Mouse (Mus musculus) thymus, adult 2 months (tissue): Measurements from ENCODE around the gene Tmem240. TPM values are rescaled to one million over a fixed set of nuclear protein-coding genes. Genes with fewer than 3 reads are reported as not detected.
"Not testable (repeated sequence)": the region's sequence is repeated elsewhere in the genome, so short reads cannot be mapped to it uniquely, and the experiment has no call there.

ENCODE experiments used
- DNase-seq: peaks from one replicate; pipeline ENCODE4 v3.0.0; 2021
- H3K27ac ChIP-seq: fragments of 200-500 bp; 2 replicates; pipeline ENCODE4 v1.5.1; 2012; ENCODE audit warnings: low read length, control low read depth; ENCODE audit not compliant: control insufficient read depth, insufficient read depth
- H3K27me3 ChIP-seq: fragments of 200-500 bp; 2 replicates; pipeline ENCODE4 v1.6.1; 2012; ENCODE audit warnings: mild to moderate bottlenecking, low read length, moderate library complexity, mixed read lengths; ENCODE audit not compliant: control insufficient read depth, insufficient read depth
- H3K36me3 ChIP-seq: fragments of 200-500 bp; 2 replicates; pipeline ENCODE4 v1.6.1; 2012; ENCODE audit warnings: mild to moderate bottlenecking, low read length, moderate library complexity; ENCODE audit not compliant: control insufficient read depth, insufficient read depth
- H3K4me1 ChIP-seq: fragments of 200-500 bp; replicated peaks from 2 replicates; pipeline ENCODE4 v1.6.1; 2012; ENCODE audit warnings: low read length; ENCODE audit not compliant: control insufficient read depth, insufficient read depth
- H3K4me3 ChIP-seq: fragments of 200-500 bp; 2 replicates; pipeline ENCODE4 v1.5.1; 2012; ENCODE audit warnings: mild to moderate bottlenecking, low read length, control low read depth, moderate library complexity; ENCODE audit not compliant: control insufficient read depth, insufficient read depth
- CTCF ChIP-seq: fragments of 200-500 bp; IDR thresholded peaks from 2 replicates; pipeline ENCODE4 v1.5.1; 2012; ENCODE audit warnings: mild to moderate bottlenecking, control low read depth, low read length, moderate library complexity, borderline replicate concordance; ENCODE audit not compliant: control insufficient read depth, poor library complexity, insufficient read depth; ENCODE audit errors: extremely low read depth
- POLR2A ChIP-seq: fragments of 200-500 bp; IDR thresholded peaks from 2 replicates; pipeline ENCODE4 v1.6.1; 2012; ENCODE audit warnings: mild to moderate bottlenecking, low read length, control low read depth, moderate library complexity; ENCODE audit not compliant: control insufficient read depth, poor library complexity, insufficient read depth; ENCODE audit errors: extremely low read depth
- WGBS: fragments of 180-500 bp; shearing (Covaris S2); methylation state at CpG from one replicate; pipeline ENCODE4 v1.1.7; 2018; 5-methylcytosine and 5-hydroxymethylcytosine counted together
- polyA plus RNA-seq: library from polyadenylated mRNA; depleted of rRNA; stranded (reverse); fragments of >200 nt; gene quantifications from 2 replicates; pipeline ENCODE4 v1.2.3, GENCODE M21; 2012; rRNA removed

Tmem240 gene
- polyA plus RNA-seq, 1 experiment: 4.9 TPM

- Histone ChIP-seq H3K27ac (no peak overlapping the region), H3K4me3 (peak overlapping the region; percentile 62), H3K27me3 (peaks cover 4% of the 10 kb centered on the region; the same call in 1 of the 2 replicates), H3K36me3 (no peaks in the 10 kb centered on the region), H3K4me1 (0 out of 2 replicates have a peak, but pooled peaks cover 5% of the 10 kb centered on the region)
- DNase-seq: peak; percentile 77
- TF ChIP-seq CTCF (peak; percentile 52; the same call in 1 of the 2 replicates), POLR2A (no peak)
- 1% methylated on average over 52 of the region's 52 CpGs for WGBS
These were observed 49.6 kb downstream of the Tmem240 start for GRCm38 (mm10) chr4:155784081-155784701.

GRCm38 (mm10) chr4:155785246-155785645, 50.6 kb downstream of the Tmem240 start:
- no peak overlapping the region for H3K27ac ChIP-seq
- H3K36me3 ChIP-seq: no peaks in the 10 kb centered on the region
- H3K4me1 ChIP-seq: 0 out of 2 replicates have a peak, but pooled peaks cover 5% of the 10 kb centered on the region
- no peak for TF ChIP-seq CTCF
- no peak for TF ChIP-seq POLR2A
- 94% methylated on average over 10 of the region's 10 CpGs for WGBS
- no peak for DNase-seq
- peaks cover 4% of the 10 kb centered on the region; the same call in 1 of the 2 replicates for H3K27me3 ChIP-seq
- H3K4me3 ChIP-seq: no peak overlapping the region

GRCm38 (mm10) chr4:155785819-155786218, 51.2 kb downstream of the Tmem240 start, which contains the start of gene Tmem88b:
Gene Tmem88b, minus strand, starts transcription at chr4:155785874.
- H3K4me3 ChIP-seq: no peak within 1 kb of the TSS
- H3K27me3 ChIP-seq: peaks cover 4% of the 10 kb centered on the region; the same call in 1 of the 2 replicates
- 0 out of 2 replicates have a peak, but pooled peaks cover 5% of the 10 kb centered on the region for H3K4me1 ChIP-seq
- H3K36me3 ChIP-seq: no peaks in the 10 kb centered on the region
- 87% methylated on average over 5 of the region's 5 CpGs for WGBS
- DNase-seq: no peak
- TF ChIP-seq CTCF: no peak
- TF ChIP-seq POLR2A: no peak
- no peak within 1 kb of the TSS for H3K27ac ChIP-seq

GRCm38 (mm10) chr4:155788300-155788699, 53.7 kb downstream of the Tmem240 start:
- 75% methylated on average over 3 of the region's 3 CpGs for WGBS
- TF ChIP-seq POLR2A: no peak
- TF ChIP-seq CTCF: no peak
- 0 out of 2 replicates have a peak, but pooled peaks cover 5% of the 10 kb centered on the region for H3K4me1 ChIP-seq
- H3K27ac ChIP-seq: no peak overlapping the region
- H3K36me3 ChIP-seq: no peaks in the 10 kb centered on the region
- peaks cover 4% of the 10 kb centered on the region; the same call in 1 of the 2 replicates for H3K27me3 ChIP-seq
- H3K4me3 ChIP-seq: no peak overlapping the region
- no peak for DNase-seq

- not testable (repeated sequence) for DNase-seq, H3K4me3 ChIP-seq, H3K27me3 ChIP-seq, H3K4me1 ChIP-seq, H3K27ac ChIP-seq, H3K36me3 ChIP-seq
- WGBS: 93% methylated on average over 4 of the region's 4 CpGs
These were observed 54.2 kb downstream of the Tmem240 start for GRCm38 (mm10) chr4:155788833-155789232.

- Histone ChIP-seq H3K4me1 (no peaks in the 10 kb centered on the region), H3K4me3 (no peak within 1 kb of the TSS), H3K27ac (no peak within 1 kb of the TSS), H3K27me3 (no peaks in the 10 kb centered on the region), H3K36me3 (no peaks in the 10 kb centered on the region)
- TF ChIP-seq POLR2A (no peak), CTCF (no peak)
- WGBS: 95% methylated on average over 3 of the region's 3 CpGs
- no peak for DNase-seq
These were observed 55.5 kb downstream of the Tmem240 start, which contains the start of gene Ankrd65 for GRCm38 (mm10) chr4:155790021-155790489. Gene Ankrd65, plus strand, starts transcription at chr4:155790439.

Other genes starting within 250 kb of the Tmem240 start
- 850 and 885 TPM in 2 replicates for gene Gnb1, start 243.4 kb upstream of the Tmem240 start, polyA plus RNA-seq
- 129 TPM in 2 replicates for gene Nadk, start 172.4 kb upstream of the Tmem240 start, polyA plus RNA-seq
- gene Slc35e2, start 133.4 kb upstream of the Tmem240 start, polyA plus RNA-seq: 17.1 and 19.1 TPM in 2 replicates
- 34.4 and 42.1 TPM in 2 replicates for gene Cdk11b, start 109.9 kb upstream of the Tmem240 start, polyA plus RNA-seq
- not detected in 2 replicates for gene Gm10563, start 89.4 kb upstream of the Tmem240 start, polyA plus RNA-seq
- gene Mmp23, start 81.4 kb upstream of the Tmem240 start, polyA plus RNA-seq: 17.0 and 17.8 TPM in 2 replicates
- 91.2 and 99.7 TPM in 2 replicates for gene Mib2, start 65.6 kb upstream of the Tmem240 start, polyA plus RNA-seq
- gene Fndc10, start 40.5 kb upstream of the Tmem240 start, polyA plus RNA-seq: 17.4 and 18.5 TPM in 2 replicates
- 184 and 186 TPM in 2 replicates for gene Ssu72, start 30.0 kb upstream of the Tmem240 start, polyA plus RNA-seq
- gene Atad3a, start 26.3 kb downstream of the Tmem240 start, polyA plus RNA-seq: 87.0 and 93.1 TPM in 2 replicates
- gene Vwa1, start 39.9 kb downstream of the Tmem240 start, polyA plus RNA-seq: 11.2 and 13.5 TPM in 2 replicates
- 0.55 and 0.58 TPM in 2 replicates for gene Tmem88b, start 51.1 kb downstream of the Tmem240 start, polyA plus RNA-seq
- gene Ankrd65, start 55.6 kb downstream of the Tmem240 start, polyA plus RNA-seq: 0.42 and 0.92 TPM in 2 replicates
- gene Mrpl20, start 68.1 kb downstream of the Tmem240 start, polyA plus RNA-seq: 74.6 and 77.9 TPM in 2 replicates
- gene Ccnl2, start 77.7 kb downstream of the Tmem240 start, polyA plus RNA-seq: 131 and 145 TPM in 2 replicates
- 230 and 238 TPM in 2 replicates for gene Aurkaip1, start 96.5 kb downstream of the Tmem240 start, polyA plus RNA-seq
- gene Mxra8, start 104.9 kb downstream of the Tmem240 start, polyA plus RNA-seq: 30.7 and 43.4 TPM in 2 replicates
- 152 and 184 TPM in 2 replicates for gene Dvl1, start 112.6 kb downstream of the Tmem240 start, polyA plus RNA-seq
- gene Tas1r3, start 128.6 kb downstream of the Tmem240 start, polyA plus RNA-seq: 2.7 and 3.0 TPM in 2 replicates
- 31.9 and 32.2 TPM in 2 replicates for gene Cptp, start 134.6 kb downstream of the Tmem240 start, polyA plus RNA-seq
- gene Ints11, start 134.7 kb downstream of the Tmem240 start, polyA plus RNA-seq: 107 and 108 TPM in 2 replicates
- gene Pusl1, start 157.0 kb downstream of the Tmem240 start, polyA plus RNA-seq: 83.2 and 91.1 TPM in 2 replicates
- gene Acap3, start 157.0 kb downstream of the Tmem240 start, polyA plus RNA-seq: 77.6 and 86.1 TPM in 2 replicates
- gene Ube2j2, start 209.0 kb downstream of the Tmem240 start, polyA plus RNA-seq: 122 and 147 TPM in 2 replicates
- gene C1qtnf12, start 227.5 kb downstream of the Tmem240 start, polyA plus RNA-seq: 19.3 and 21.6 TPM in 2 replicates